Mouse (Mus musculus) olfactory bulb, adult 2 months (tissue): Measurements from ENCODE around the gene Mphosph9.

Experiments used
- CTCF ChIP-seq: fragments of 200-500 bp; IDR thresholded peaks from 2 replicates; pipeline ENCODE4 v1.5.1; 2012; ENCODE audit warnings: low read depth, mild to moderate bottlenecking, low read length, moderate library complexity; ENCODE audit not compliant: insufficient read depth
- POLR2A ChIP-seq: fragments of 200-500 bp; IDR thresholded peaks from 2 replicates; pipeline ENCODE4 v1.6.1; 2012; ENCODE audit warnings: mild to moderate bottlenecking, low read depth, low read length, moderate library complexity; ENCODE audit not compliant: insufficient read depth

- TF ChIP-seq POLR2A (no peak), CTCF (no peak)
Observed at GRCm38 (mm10) chr5:124236180-124236579, 91.6 kb downstream of the Mphosph9 start.
